Mouse (Mus musculus): ENCODE measurements at regions not wholly inside any gene's neighbourhood (a gene's known extent, or its start where the extent isn't known, plus 50 kb on each side); places are given as distances from the start of the nearest gene placed in this dataset.

DNA sequence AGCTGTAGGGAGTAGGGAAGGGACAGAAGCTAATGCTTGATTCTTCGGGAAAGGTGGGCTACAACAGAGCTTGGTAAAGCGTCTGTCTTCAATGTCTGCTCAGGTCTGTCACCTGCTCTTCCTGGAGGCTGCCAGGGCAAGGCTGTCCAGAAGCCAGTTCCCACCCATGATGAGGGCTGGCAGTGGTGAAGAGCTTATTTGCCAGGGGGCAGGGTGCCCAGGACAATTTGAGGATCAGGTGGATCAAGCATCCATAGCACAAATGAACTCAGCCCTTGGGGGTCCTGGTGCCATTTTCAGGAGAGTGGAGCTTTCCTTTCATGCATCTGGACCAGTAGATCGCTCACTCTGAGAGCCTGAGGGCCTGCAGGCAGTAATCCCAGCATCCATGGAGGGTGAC is 67.7 kb downstream of the Irx6 start:
- TF ChIP-seq CTCF (IDR thresholded peaks at IDR 0.05; ENCODE audit: insufficient read depth, low read length) (no peak), POLR2A (IDR thresholded peaks at IDR 0.05; ENCODE audit: borderline replicate concordance, extremely low read depth, low read depth, low read length) (no peak)
